Mouse (Mus musculus): ENCODE results near the gene Ppib.

Gene Ppib

GRCm38 (mm10) chr9:66059583-66060307 lies at the start of gene Ppib:
Ppib (plus strand) TSS chr9:66060222.
- peak; percentile 91 to 92 for DNase-seq (ENCODE audit: low read depth in 1 of 2, low spot score in 2 of 2)

GRCm38 (mm10) chr9:66020601-66021000 lies 39.4 kb upstream of the Ppib start:
- no peak for DNase-seq (ENCODE audit: low read depth in 1 of 2, low spot score in 2 of 2)

- DNase-seq (ENCODE audit: low read depth in 1 of 2, low spot score in 2 of 2) = no peak
These were observed 21.9 kb upstream of the Ppib start for GRCm38 (mm10) chr9:66038082-66038481.

GRCm38 (mm10) chr9:66038581-66038980 lies 21.4 kb upstream of the Ppib start:
- no peak for DNase-seq (ENCODE audit: low read depth in 1 of 2, low spot score in 2 of 2)

- no peak for DNase-seq (ENCODE audit: low read depth in 1 of 2, low spot score in 2 of 2)
These were observed 20.7 kb upstream of the Ppib start for GRCm38 (mm10) chr9:66039290-66039689.

- DNase-seq (ENCODE audit: low read depth in 1 of 2, low spot score in 2 of 2) = no peak
These were observed 19.2 kb upstream of the Ppib start for GRCm38 (mm10) chr9:66040801-66041200.

GRCm38 (mm10) chr9:66042331-66042730 lies 17.7 kb upstream of the Ppib start:
- no peak for DNase-seq (ENCODE audit: low read depth in 1 of 2, low spot score in 2 of 2)

- no peak for DNase-seq (ENCODE audit: low read depth in 1 of 2, low spot score in 2 of 2)
These were observed 16.8 kb upstream of the Ppib start for GRCm38 (mm10) chr9:66043241-66043640.

GRCm38 (mm10) chr9:66049931-66050601 lies 10.0 kb upstream of the Ppib start:
- no peak for DNase-seq (ENCODE audit: low read depth in 1 of 2, low spot score in 2 of 2)

- no peak for DNase-seq (ENCODE audit: low read depth in 1 of 2, low spot score in 2 of 2)
These were observed 8.5 kb upstream of the Ppib start for GRCm38 (mm10) chr9:66051493-66051892.

GRCm38 (mm10) chr9:66052731-66053130 lies 7.3 kb upstream of the Ppib start:
- no peak for DNase-seq (ENCODE audit: low read depth in 1 of 2, low spot score in 2 of 2)

- DNase-seq (ENCODE audit: low read depth in 1 of 2, low spot score in 2 of 2) = no peak
These were observed 6.4 kb upstream of the Ppib start for GRCm38 (mm10) chr9:66053620-66054019.

GRCm38 (mm10) chr9:66060308-66060647 lies 256 bp downstream of the Ppib start:
- DNase-seq (ENCODE audit: low read depth in 1 of 2, low spot score in 2 of 2) = no peak

- no peak for DNase-seq (ENCODE audit: low read depth in 1 of 2, low spot score in 2 of 2)
These were observed 964 bp downstream of the Ppib start for GRCm38 (mm10) chr9:66060986-66061385.

GRCm38 (mm10) chr9:66061656-66062055 lies 1.6 kb downstream of the Ppib start:
- no peak for DNase-seq (ENCODE audit: low read depth in 1 of 2, low spot score in 2 of 2)

- DNase-seq (ENCODE audit: low read depth in 1 of 2, low spot score in 2 of 2) = no peak
These were observed 3.4 kb downstream of the Ppib start for GRCm38 (mm10) chr9:66063446-66063845.

- no peak for DNase-seq (ENCODE audit: low read depth in 1 of 2, low spot score in 2 of 2)
These were observed 4.3 kb downstream of the Ppib start for GRCm38 (mm10) chr9:66064316-66064715.

GRCm38 (mm10) chr9:66066791-66067190 lies 6.8 kb downstream of the Ppib start:
- no peak for DNase-seq (ENCODE audit: low read depth in 1 of 2, low spot score in 2 of 2)

GRCm38 (mm10) chr9:66067542-66067941 lies 7.5 kb downstream of the Ppib start:
- no peak for DNase-seq (ENCODE audit: low read depth in 1 of 2, low spot score in 2 of 2)

- no peak for DNase-seq (ENCODE audit: low read depth in 1 of 2, low spot score in 2 of 2)
These were observed 8.0 kb downstream of the Ppib start for GRCm38 (mm10) chr9:66068056-66068455.

GRCm38 (mm10) chr9:66068971-66069391 lies 9.0 kb downstream of the Ppib start:
- DNase-seq (ENCODE audit: low read depth in 1 of 2, low spot score in 2 of 2) = no peak

- peak; percentile 48 to 57 for DNase-seq (ENCODE audit: low read depth in 1 of 2, low spot score in 2 of 2)
These were observed 9.6 kb downstream of the Ppib start, which contains the start of gene Snx22 for GRCm38 (mm10) chr9:66069583-66069982. Snx22 (minus strand) TSS chr9:66069719.

GRCm38 (mm10) chr9:66070151-66070550 lies 10.1 kb downstream of the Ppib start:
- no peak for DNase-seq (ENCODE audit: low read depth in 1 of 2, low spot score in 2 of 2)
